Mouse (Mus musculus) spleen, adult 2 months (tissue): Measurements from ENCODE around the gene Gm21887.
"Not testable (repeated sequence)": the region's sequence is repeated elsewhere in the genome, so short reads cannot be mapped to it uniquely, and the experiment has no call there.

ENCODE experiments used
- CTCF ChIP-seq: fragments of 200-500 bp; IDR thresholded peaks from 2 replicates; pipeline ENCODE4 v1.5.1; 2011; ENCODE audit warnings: mild to moderate bottlenecking, inconsistent platforms; ENCODE audit not compliant: insufficient read depth, insufficient read length, insufficient replicate concordance; ENCODE audit errors: extremely low read depth
- POLR2A ChIP-seq: fragments of 200-500 bp; IDR thresholded peaks from 2 replicates; pipeline ENCODE4 v1.6.1; 2011; ENCODE audit warnings: low read depth, low read length, inconsistent platforms

- TF ChIP-seq POLR2A, CTCF: not testable (repeated sequence)
Observed at GRCm38 (mm10) chrX:169994011-169994865, 15.2 kb upstream of the Gm21887 start.
